Mouse (Mus musculus) CH12.LX (cell line): ENCODE measurements around the gene Vil1. TPM values are rescaled to one million over a fixed set of nuclear protein-coding genes. Genes with fewer than 3 reads are reported as not detected.
A peak's percentile ranks its signal among the peaks of the same experiment; 100 is the strongest.

ENCODE experiments used
- DNase-seq: peaks from one replicate; pipeline ENCODE4 v3.0.0-alpha.2; 2013; ENCODE audit errors: extremely low read depth
- H3K27ac ChIP-seq: 2 replicates; pipeline ENCODE4 v1.5.1; 2012; ENCODE audit warnings: low read depth, mild to moderate bottlenecking, control low read depth, moderate library complexity; ENCODE audit not compliant: insufficient read depth
- H3K27me3 ChIP-seq: replicated peaks from 2 replicates; pipeline ENCODE3; 2012; ENCODE audit warnings: inconsistent platforms
- H3K36me3 ChIP-seq, 2 experiments: replicated peaks in 1 of 2; 2 replicates each; pipeline versions ENCODE3 to v1.6.1; 2012; ENCODE audit warnings: inconsistent platforms in 1 of 2, low read length in 1 of 2, mild to moderate bottlenecking in 1 of 2, mixed read lengths in 1 of 2, moderate library complexity in 1 of 2; ENCODE audit not compliant: control insufficient read depth in 1 of 2, insufficient read depth in 1 of 2
- H3K4me1 ChIP-seq, 2 experiments: 2 replicates each; pipeline ENCODE4 v1.6.1; 2012; ENCODE audit warnings: inconsistent platforms in 1 of 2, moderate library complexity in 1 of 2; ENCODE audit not compliant: insufficient read depth in 2 of 2, control insufficient read depth in 1 of 2
- H3K4me2 ChIP-seq: 2 replicates; pipeline ENCODE4 v1.6.1; 2012; ENCODE audit warnings: low read depth, mild to moderate bottlenecking, control low read depth; ENCODE audit not compliant: poor library complexity, insufficient read depth, severe bottlenecking
- H3K4me3 ChIP-seq, 3 experiments: fragments of 150-350 bp in 1 of 3; sonication (generic) in 1 of 3; replicated peaks in 1 of 3; 2 replicates each; pipeline versions ENCODE3 to v1.5.1; 2011 to 2012; ENCODE audit warnings: low read depth in 2 of 3, low read length in 2 of 3, mild to moderate bottlenecking in 2 of 3, moderate library complexity in 2 of 3, control low read depth in 1 of 3, improper control_type of control experiment in 1 of 3, inconsistent platforms in 1 of 3, mixed read lengths in 1 of 3; ENCODE audit not compliant: poor library complexity in 1 of 3
- H3K79me2 ChIP-seq: replicated peaks from 2 replicates; pipeline ENCODE4 v1.6.1; 2012; ENCODE audit warnings: mild to moderate bottlenecking, moderate library complexity; ENCODE audit not compliant: control insufficient read depth, poor library complexity, insufficient read depth, severe bottlenecking; ENCODE audit errors: extremely low read depth
- H3K9ac ChIP-seq: 2 replicates; pipeline ENCODE4 v1.6.1; 2012; ENCODE audit warnings: low read depth, mild to moderate bottlenecking, control low read depth, moderate library complexity; ENCODE audit not compliant: insufficient read depth
- H3K9me3 ChIP-seq: replicated peaks from 2 replicates; pipeline ENCODE3; 2012; ENCODE audit warnings: low read length, inconsistent platforms, mixed read lengths
- BHLHE40 ChIP-seq: IDR thresholded peaks from 2 replicates; pipeline ENCODE4 v1.6.1; 2011; ENCODE audit warnings: mild to moderate bottlenecking, low read depth, low read length, improper control_type of control experiment
- EP300 ChIP-seq: IDR thresholded peaks from 2 replicates; pipeline ENCODE4 v1.6.1; 2011; ENCODE audit warnings: low read length, improper control_type of control experiment
- JUN ChIP-seq: IDR thresholded peaks from 2 replicates; pipeline ENCODE4 v1.6.1; 2011; ENCODE audit warnings: low read depth, mild to moderate bottlenecking, low read length, improper control_type of control experiment, moderate library complexity; ENCODE audit not compliant: insufficient read depth
- JUND ChIP-seq: conservative IDR thresholded peaks from 2 replicates; pipeline ENCODE4 v1.6.1; 2011; ENCODE audit warnings: low read depth, low read length, improper control_type of control experiment
- MAFK ChIP-seq: IDR thresholded peaks from 2 replicates; pipeline ENCODE4 v1.6.1; 2011; ENCODE audit warnings: low read length, improper control_type of control experiment; ENCODE audit not compliant: insufficient replicate concordance
- MAX ChIP-seq: IDR thresholded peaks from 2 replicates; pipeline ENCODE4 v1.6.1; 2011; ENCODE audit warnings: low read length, improper control_type of control experiment
- MAZ ChIP-seq: IDR thresholded peaks from 2 replicates; pipeline ENCODE4 v1.6.1; 2012; ENCODE audit warnings: low read depth, mild to moderate bottlenecking, inconsistent platforms, low read length, improper control_type of control experiment, moderate library complexity
- PAX5 ChIP-seq: IDR thresholded peaks from 2 replicates; pipeline ENCODE4 v1.6.1; 2012; ENCODE audit warnings: low read length, inconsistent platforms, mixed read lengths
- RCOR1 ChIP-seq: conservative IDR thresholded peaks from 2 replicates; pipeline ENCODE4 v1.6.1; 2012; ENCODE audit warnings: low read depth, mild to moderate bottlenecking, inconsistent platforms, low read length, improper control_type of control experiment
- SIN3A ChIP-seq: IDR thresholded peaks from 2 replicates; pipeline ENCODE4 v1.6.1; 2012; ENCODE audit warnings: low read length, improper control_type of control experiment, inconsistent platforms
- TCF12 ChIP-seq: IDR thresholded peaks from 2 replicates; pipeline ENCODE4 v1.6.1; 2014; ENCODE audit warnings: low read depth, mild to moderate bottlenecking, inconsistent platforms, low read length, improper control_type of control experiment
- ZNF384 ChIP-seq: IDR thresholded peaks from 2 replicates; pipeline ENCODE4 v1.6.1; 2012; ENCODE audit warnings: low read depth, low read length, improper control_type of control experiment, inconsistent platforms
- dilution Hi-C: fragments of 300-500 bp; cut with MboI; formaldehyde crosslinking; loops from 2 replicates; pipeline ENCODE4 v1.14.3; 2020; ENCODE audit warnings: low sequenced_read_pairs; ENCODE audit not compliant: extremely low pct_unique_long_range_greater_than_20kb, extremely low pct_ligation_motif_present
- in situ Hi-C: fragments of 300-500 bp; cut with MboI; formaldehyde crosslinking; loops from 3 replicates; pipeline ENCODE4 v1.14.3; 2019; ENCODE audit warnings: low sequenced_read_pairs, low pct_ligation_motif_present, low pct_unique_long_range_greater_than_20kb, mixed read lengths
- polyA plus RNA-seq: library from polyadenylated mRNA; unstranded; fragments of >175 nt; gene quantifications from 2 replicates; pipeline ENCODE4 v1.2.1, GENCODE M21; 2012; ENCODE audit warnings: low read depth; ENCODE audit not compliant: insufficient read length
- total RNA-seq, 2 experiments: library from RNA; depleted of rRNA; stranded (reverse); fragments of 300-350 nt in 1 of 2; fragments of >200 nt in 1 of 2; gene quantifications; 2 replicates each; pipeline ENCODE4 v1.2.3; 2012 to 2014

Vil1 gene
- total and polyA plus RNA-seq, 3 experiments, result 0.08 to 0.10 TPM; not detected in 1

- Histone ChIP-seq H3K4me2 (no peak overlapping the region), H3K9me3 (no peaks in the 10 kb centered on the region), H3K36me3 (peaks cover 0 to 23% of the 10 kb centered on the region in 2 experiments), H3K79me2 (no peaks in the 10 kb centered on the region), H3K9ac (no peak overlapping the region), H3K4me1 (peaks cover 38 to 82% of the 10 kb centered on the region in 2 experiments), H3K27me3 (no peaks in the 10 kb centered on the region), H3K27ac (no peak overlapping the region), H3K4me3 (peak overlapping the region in 1 of 3 experiments; percentile 17)
- no peak for DNase-seq
- dilution Hi-C loops, result no loop called here
- in situ Hi-C loops, result no loop called here
- no peak for TF ChIP-seq SIN3A
- no peak for TF ChIP-seq EP300
Measured at GRCm38 (mm10) chr1:74385064-74385463, 24.1 kb upstream of the Vil1 start.

GRCm38 (mm10) chr1:74385531-74385930 is 23.6 kb upstream of the Vil1 start:
- no peak for TF ChIP-seq RCOR1
- no peak for TF ChIP-seq PAX5
- TF ChIP-seq SIN3A, result no peak
- no peak for TF ChIP-seq JUN
- no peak for TF ChIP-seq TCF12
- Histone ChIP-seq H3K27me3 (no peaks in the 10 kb centered on the region), H3K36me3 (peaks cover 0 to 23% of the 10 kb centered on the region in 2 experiments), H3K27ac (no peak overlapping the region), H3K9me3 (no peaks in the 10 kb centered on the region), H3K79me2 (no peaks in the 10 kb centered on the region), H3K4me2 (no peak overlapping the region), H3K4me1 (peaks cover 38 to 82% of the 10 kb centered on the region in 2 experiments), H3K4me3 (no peak overlapping the region), H3K9ac (no peak overlapping the region)
- no peak for DNase-seq
- in situ Hi-C loops, result no loop called here
- dilution Hi-C loops, result no loop called here

GRCm38 (mm10) chr1:74386363-74386713 is 22.8 kb upstream of the Vil1 start:
- DNase-seq, result no peak
- no peaks in the 10 kb centered on the region for H3K27me3 ChIP-seq
- peak overlapping the region in 2 of 3 experiments; percentile 55 to 57 for H3K4me3 ChIP-seq
- H3K4me2 ChIP-seq, result peak overlapping the region; percentile 6; the same call in 1 of the 2 replicates
- TF ChIP-seq MAX (0 out of 2 replicates have a peak, but pooled peaks have one; percentile 5), JUND (peak; percentile 62), MAZ (no peak), JUN (peak; percentile 59), ZNF384 (peak; percentile 71), BHLHE40 (no peak), EP300 (peak; percentile 95), MAFK (peak; percentile 39; the same call in 1 of the 2 replicates)
- no peaks in the 10 kb centered on the region for H3K79me2 ChIP-seq
- peaks cover 0 to 23% of the 10 kb centered on the region in 2 experiments for H3K36me3 ChIP-seq
- peak overlapping the region; percentile 26; the same call in 1 of the 2 replicates for H3K9ac ChIP-seq
- in situ Hi-C loops (no loop called here), dilution Hi-C loops (no loop called here)
- H3K4me1 ChIP-seq, result peaks cover 31 to 79% of the 10 kb centered on the region in 2 experiments
- no peaks in the 10 kb centered on the region for H3K9me3 ChIP-seq
- peak overlapping the region; percentile 87 for H3K27ac ChIP-seq
